Mouse (Mus musculus) neural tube, embryonic 11.5 days (tissue): ENCODE results near the gene A930033H14Rik. TPM values are rescaled to one million over a fixed set of nuclear protein-coding genes. Genes with fewer than 3 reads are reported as not detected.

Experiments used
- ATAC-seq: fragments of 200-750 bp; cut with Nextera tagmentation; 2 replicates; pipeline ENCODE4 v1.8.0; 2017; ENCODE audit warnings: moderate number of reproducible peaks, mild to moderate bottlenecking, moderate TSS enrichment, moderate library complexity; ENCODE audit not compliant: insufficient read depth, low FRiP score, low TSS enrichment
- DNase-seq: peaks from one replicate; pipeline ENCODE4 v3.0.0-alpha.2; 2015; ENCODE audit warnings: low spot score
- H3K27ac ChIP-seq: fragments of 300-500 bp; sonication (generic); 2 replicates; pipeline ENCODE4 v1.5.1; 2014; ENCODE audit warnings: low read depth, mild to moderate bottlenecking, low read length
- H3K27me3 ChIP-seq: fragments of 300-500 bp; sonication (generic); 2 replicates; pipeline ENCODE4 v1.6.1; 2014; ENCODE audit warnings: mild to moderate bottlenecking, low read length, mixed read lengths; ENCODE audit not compliant: control insufficient read depth, insufficient read depth
- H3K36me3 ChIP-seq: fragments of 300-500 bp; sonication (generic); 2 replicates; pipeline ENCODE4 v1.6.1; 2014; ENCODE audit warnings: mild to moderate bottlenecking, low read length, moderate library complexity, mixed read lengths; ENCODE audit not compliant: control insufficient read depth, insufficient read depth
- H3K4me1 ChIP-seq: fragments of 300-500 bp; sonication (generic); 2 replicates; pipeline ENCODE4 v1.6.1; 2014; ENCODE audit warnings: low read length, mixed read lengths; ENCODE audit not compliant: control insufficient read depth, insufficient read depth
- H3K4me2 ChIP-seq: fragments of 300-500 bp; sonication (generic); 2 replicates; pipeline ENCODE4 v1.6.1; 2014; ENCODE audit warnings: low read depth, mild to moderate bottlenecking, moderate library complexity
- H3K4me3 ChIP-seq: fragments of 300-500 bp; sonication (generic); 2 replicates; pipeline ENCODE4 v1.5.1; 2014; ENCODE audit warnings: low read depth, low read length
- H3K9ac ChIP-seq: fragments of 300-500 bp; sonication (generic); 2 replicates; pipeline ENCODE4 v1.6.1; 2014; ENCODE audit warnings: mild to moderate bottlenecking, low read length
- H3K9me3 ChIP-seq: fragments of 300-500 bp; sonication (generic); 2 replicates; pipeline ENCODE4 v1.6.1; 2016; ENCODE audit warnings: low read length; ENCODE audit not compliant: control insufficient read depth
- WGBS: fragments of 180-500 bp; shearing (Covaris S2); extraction: QIAGEN DNeasy Blood & Tissue Kit; methylation state at CpG from one replicate; pipeline ENCODE4 v1.1.7; 2014; 5-methylcytosine and 5-hydroxymethylcytosine counted together
- polyA plus RNA-seq: library from polyadenylated mRNA; unstranded; fragments of >200 nt; fragmentation: Nextera tagmentation; extraction: Ambion mirVana; gene quantifications from 2 replicates; pipeline ENCODE4 v1.2.1, GENCODE M21; 2014

A930033H14Rik gene
- polyA plus RNA-seq, 1 experiment from 2014 or later, result 1.3 TPM

GRCm38 (mm10) chr10:69245151-69245550, 32.3 kb upstream of the A930033H14Rik start:
- no peaks in the 10 kb centered on the region for H3K4me1 ChIP-seq
- H3K9me3 ChIP-seq, result no peaks in the 10 kb centered on the region
- H3K27ac ChIP-seq, result no peak overlapping the region
- H3K4me2 ChIP-seq, result no peak overlapping the region
- no peak for DNase-seq
- no peak for ATAC-seq
- H3K36me3 ChIP-seq, result no peaks in the 10 kb centered on the region
- no peaks in the 10 kb centered on the region for H3K27me3 ChIP-seq
- H3K4me3 ChIP-seq, result no peak overlapping the region
- no peak overlapping the region for H3K9ac ChIP-seq
- whole genome bisulfite sequencing, result 92% methylated on average over 4 of the region's 4 CpGs

- ATAC-seq, result no peak
- H3K36me3 ChIP-seq, result no peaks in the 10 kb centered on the region
- DNase-seq, result no peak
- H3K27me3 ChIP-seq, result no peaks in the 10 kb centered on the region
- no peak overlapping the region for H3K27ac ChIP-seq
- H3K4me1 ChIP-seq, result no peaks in the 10 kb centered on the region
- no peak overlapping the region for H3K4me3 ChIP-seq
- H3K4me2 ChIP-seq, result no peak overlapping the region
- WGBS, result 89% methylated on average over 2 of the region's 2 CpGs
- H3K9ac ChIP-seq, result no peak overlapping the region
- no peaks in the 10 kb centered on the region for H3K9me3 ChIP-seq
Observed at GRCm38 (mm10) chr10:69240530-69240929, 27.6 kb upstream of the A930033H14Rik start.

GRCm38 (mm10) chr10:69238311-69238710, 25.4 kb upstream of the A930033H14Rik start:
- Histone ChIP-seq H3K36me3 (no peaks in the 10 kb centered on the region), H3K27ac (no peak overlapping the region), H3K4me3 (no peak overlapping the region), H3K4me1 (no peaks in the 10 kb centered on the region), H3K9me3 (no peaks in the 10 kb centered on the region), H3K4me2 (no peak overlapping the region), H3K9ac (no peak overlapping the region), H3K27me3 (no peaks in the 10 kb centered on the region)
- ATAC-seq (peak; percentile 35; the same call in 1 of the 2 replicates), DNase-seq (no peak)
- WGBS, result 44% methylated on average over 6 of the region's 6 CpGs

GRCm38 (mm10) chr10:69237781-69238180, 24.9 kb upstream of the A930033H14Rik start:
- no peak for DNase-seq
- ATAC-seq, result no peak

GRCm38 (mm10) chr10:69237185-69237584, 24.3 kb upstream of the A930033H14Rik start:
- H3K4me1 ChIP-seq, result no peaks in the 10 kb centered on the region
- H3K27ac ChIP-seq, result no peak overlapping the region
- no peak overlapping the region for H3K4me2 ChIP-seq
- no peak overlapping the region for H3K4me3 ChIP-seq
- 89% methylated on average over 3 of the region's 3 CpGs for WGBS
- no peaks in the 10 kb centered on the region for H3K27me3 ChIP-seq
- no peaks in the 10 kb centered on the region for H3K36me3 ChIP-seq
- no peaks in the 10 kb centered on the region for H3K9me3 ChIP-seq
- DNase-seq (no peak), ATAC-seq (no peak)
- no peak overlapping the region for H3K9ac ChIP-seq

More at GRCm38 (mm10) chr10:69237781-69238180, 24.9 kb upstream of the A930033H14Rik start:
- no peak overlapping the region for H3K9ac ChIP-seq
- no peaks in the 10 kb centered on the region for H3K9me3 ChIP-seq
- H3K36me3 ChIP-seq, result no peaks in the 10 kb centered on the region
- 91% methylated on average over 9 of the region's 9 CpGs for WGBS
- H3K4me2 ChIP-seq, result no peak overlapping the region
- no peak overlapping the region for H3K27ac ChIP-seq
- H3K27me3 ChIP-seq, result no peaks in the 10 kb centered on the region
- H3K4me3 ChIP-seq, result no peak overlapping the region
- H3K4me1 ChIP-seq, result no peaks in the 10 kb centered on the region

GRCm38 (mm10) chr10:69225951-69226350, 13.1 kb upstream of the A930033H14Rik start:
- ATAC-seq (no peak), DNase-seq (no peak)
- H3K9ac ChIP-seq, result no peak overlapping the region
- 83% methylated on average over 8 of the region's 8 CpGs for WGBS
- no peak overlapping the region for H3K27ac ChIP-seq
- H3K27me3 ChIP-seq, result no peaks in the 10 kb centered on the region
- no peaks in the 10 kb centered on the region for H3K9me3 ChIP-seq
- H3K4me3 ChIP-seq, result no peak overlapping the region
- H3K36me3 ChIP-seq, result no peaks in the 10 kb centered on the region
- H3K4me2 ChIP-seq, result no peak overlapping the region
- H3K4me1 ChIP-seq, result no peaks in the 10 kb centered on the region

GRCm38 (mm10) chr10:69225471-69225870, 12.6 kb upstream of the A930033H14Rik start:
- Histone ChIP-seq H3K27me3 (no peaks in the 10 kb centered on the region), H3K9ac (no peak overlapping the region), H3K4me3 (no peak overlapping the region), H3K9me3 (no peaks in the 10 kb centered on the region), H3K4me2 (no peak overlapping the region), H3K27ac (no peak overlapping the region), H3K4me1 (no peaks in the 10 kb centered on the region), H3K36me3 (no peaks in the 10 kb centered on the region)
- 92% methylated on average over 5 of the region's 5 CpGs for WGBS
- ATAC-seq (no peak), DNase-seq (no peak)

GRCm38 (mm10) chr10:69224276-69224675, 11.4 kb upstream of the A930033H14Rik start:
- no peaks in the 10 kb centered on the region for H3K9me3 ChIP-seq
- no peak overlapping the region for H3K27ac ChIP-seq
- H3K9ac ChIP-seq, result no peak overlapping the region
- no peak overlapping the region for H3K4me2 ChIP-seq
- H3K36me3 ChIP-seq, result no peaks in the 10 kb centered on the region
- DNase-seq (no peak), ATAC-seq (no peak)
- no peaks in the 10 kb centered on the region for H3K4me1 ChIP-seq
- WGBS, result 76% methylated on average over 7 of the region's 7 CpGs
- H3K4me3 ChIP-seq, result no peak overlapping the region
- no peaks in the 10 kb centered on the region for H3K27me3 ChIP-seq

GRCm38 (mm10) chr10:69223232-69223631, 10.3 kb upstream of the A930033H14Rik start:
- no peak overlapping the region for H3K4me2 ChIP-seq
- no peaks in the 10 kb centered on the region for H3K9me3 ChIP-seq
- no peak overlapping the region for H3K27ac ChIP-seq
- no peaks in the 10 kb centered on the region for H3K36me3 ChIP-seq
- ATAC-seq (no peak), DNase-seq (no peak)
- no peaks in the 10 kb centered on the region for H3K4me1 ChIP-seq
- H3K9ac ChIP-seq, result no peak overlapping the region
- H3K4me3 ChIP-seq, result no peak overlapping the region
- H3K27me3 ChIP-seq, result no peaks in the 10 kb centered on the region
- 88% methylated on average over 4 of the region's 4 CpGs for WGBS
